Mouse (Mus musculus): Measurements from ENCODE around the gene Fam170b.

Gene Fam170b

GRCm38 (mm10) chr14:32833847-32834246 lies at the start of gene Fam170b:
Gene Fam170b (plus strand): TSS chr14:32833962.
- DNase-seq (ENCODE audit: low spot score in 2 of 2), result no peak

- no peak for DNase-seq (ENCODE audit: low spot score in 2 of 2)
Measured at GRCm38 (mm10) chr14:32784130-32784747, 49.5 kb upstream of the Fam170b start.

- no peak for DNase-seq (ENCODE audit: low spot score in 2 of 2)
Measured at GRCm38 (mm10) chr14:32784748-32785134, 49.0 kb upstream of the Fam170b start.

- DNase-seq (ENCODE audit: low spot score in 2 of 2), result no peak
Measured at GRCm38 (mm10) chr14:32785556-32786130, 48.1 kb upstream of the Fam170b start, which contains the start of gene Tmem273. Gene Tmem273 (plus strand): TSS chr14:32785963.

DNA sequence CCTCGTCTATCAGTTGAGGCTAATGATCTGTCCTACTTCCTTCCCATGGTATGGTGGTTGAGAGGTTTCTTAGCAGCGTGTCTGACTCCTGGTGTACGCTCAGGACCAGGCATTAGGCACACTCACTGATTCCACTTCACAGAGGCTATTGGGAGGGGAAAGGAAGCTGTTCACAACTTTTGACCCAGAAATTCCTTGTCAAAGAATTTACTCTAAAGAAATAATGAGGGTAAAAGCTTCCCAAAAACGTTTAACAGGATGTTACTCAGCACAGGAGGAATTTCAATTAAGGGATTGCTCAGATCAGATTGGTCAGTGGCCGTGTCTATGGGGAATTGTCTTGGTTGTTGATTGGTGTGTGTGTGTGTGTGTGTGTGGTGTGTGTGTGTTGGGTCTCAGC lies 46.1 kb upstream of the Fam170b start:
- no peak for DNase-seq (ENCODE audit: low spot score in 2 of 2)

DNA sequence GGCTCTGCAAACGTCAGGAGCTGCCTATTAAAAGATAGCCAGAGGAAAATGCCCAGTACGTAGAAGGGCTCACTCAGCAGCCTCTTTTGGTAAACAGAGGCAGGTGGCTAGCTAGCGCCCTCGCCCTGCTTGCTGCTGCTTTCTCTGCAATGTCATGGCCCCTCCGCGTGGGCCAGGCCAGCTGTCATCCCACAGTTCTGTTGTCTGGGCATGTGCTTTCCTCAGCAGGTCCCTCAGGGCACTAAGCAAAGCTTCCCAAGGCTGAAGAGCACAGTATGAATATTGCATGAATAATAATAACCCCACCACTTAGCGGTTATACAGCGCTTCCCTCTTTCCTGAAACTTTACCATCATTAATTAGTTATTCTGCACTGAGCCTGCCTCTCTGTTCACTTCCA lies 37.4 kb upstream of the Fam170b start:
- no peak for DNase-seq (ENCODE audit: low spot score in 2 of 2)

- DNase-seq (ENCODE audit: low spot score in 2 of 2), result no peak
Measured at GRCm38 (mm10) chr14:32797803-32798202, 36.0 kb upstream of the Fam170b start.

DNA sequence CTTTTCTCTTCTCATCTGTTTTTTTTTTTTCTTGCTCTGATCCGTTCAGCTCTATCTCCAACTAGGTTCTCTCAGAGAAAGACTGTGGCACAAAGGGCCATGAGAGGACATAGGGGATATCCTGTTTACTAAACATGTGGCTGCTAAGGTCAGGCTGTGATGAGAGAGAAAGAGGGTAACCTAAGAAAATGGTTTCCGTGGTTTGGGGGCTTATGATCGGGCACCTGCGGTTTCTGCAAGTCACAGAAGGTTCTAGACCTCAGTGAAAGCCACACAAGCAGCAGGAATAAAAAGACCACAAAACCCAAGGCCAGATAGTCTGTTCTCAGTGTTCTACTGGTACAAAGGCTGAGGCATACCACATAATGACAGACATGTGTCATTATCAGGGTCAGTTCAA lies 35.4 kb upstream of the Fam170b start:
- DNase-seq (ENCODE audit: low spot score in 2 of 2), result no peak

GRCm38 (mm10) chr14:32800048-32800447 lies 33.7 kb upstream of the Fam170b start:
- no peak for DNase-seq (ENCODE audit: low spot score in 2 of 2)

DNA sequence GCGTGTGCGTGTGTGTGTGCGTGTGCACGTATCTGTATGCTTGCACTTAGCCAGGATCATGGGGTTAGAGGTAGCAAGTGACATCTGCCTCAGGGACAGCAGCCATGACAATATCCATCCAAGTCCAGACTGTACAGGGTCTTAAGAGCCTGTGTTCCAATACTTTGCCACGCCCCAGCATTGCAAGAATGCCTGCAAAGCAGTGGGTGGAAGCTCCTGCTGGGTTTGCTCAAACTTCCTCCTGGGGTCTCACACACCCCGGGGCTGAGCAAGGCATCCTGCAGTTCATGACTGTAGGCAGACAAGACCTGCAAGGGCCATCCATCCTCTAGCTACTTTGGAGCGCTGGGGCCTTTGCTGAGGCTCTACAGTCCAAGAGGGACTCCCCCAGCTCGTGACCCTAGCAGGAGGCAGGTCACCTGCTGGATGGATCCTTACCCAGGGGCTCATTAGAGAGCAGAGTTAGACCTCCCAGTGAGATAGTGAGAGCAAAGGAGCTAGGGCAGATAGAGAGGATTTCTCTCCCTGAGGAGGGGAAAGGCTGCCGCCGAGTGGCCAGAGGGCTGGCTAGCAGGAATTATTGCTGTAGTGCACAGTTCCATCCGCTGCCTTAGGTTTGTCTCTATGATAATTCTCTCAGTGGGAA lies 32.6 kb upstream of the Fam170b start:
- no peak for DNase-seq (ENCODE audit: low spot score in 2 of 2)

- no peak for DNase-seq (ENCODE audit: low spot score in 2 of 2)
Measured at GRCm38 (mm10) chr14:32801662-32802024, 32.1 kb upstream of the Fam170b start.

DNA sequence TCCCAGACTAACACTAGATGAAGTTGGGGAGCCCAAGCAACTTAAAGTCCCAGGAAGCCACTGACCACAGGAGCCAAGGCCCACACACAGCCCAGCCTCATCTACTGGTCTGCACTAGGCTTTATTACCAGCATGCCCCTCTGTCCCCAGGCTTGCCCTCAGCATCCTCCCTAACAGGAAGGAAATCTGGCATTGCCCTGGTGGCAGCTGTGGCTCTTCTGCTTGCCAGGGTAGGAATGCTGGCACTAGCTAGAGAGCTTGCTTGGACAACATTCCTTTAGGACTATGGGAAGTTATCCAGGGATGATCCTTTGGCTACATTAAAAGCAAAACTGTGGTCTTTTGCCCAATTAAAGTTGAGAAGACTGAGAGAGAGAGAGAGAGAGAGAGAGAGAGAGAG lies 23.7 kb upstream of the Fam170b start:
- DNase-seq (ENCODE audit: low spot score in 2 of 2), result no peak

GRCm38 (mm10) chr14:32812429-32812828 lies 21.3 kb upstream of the Fam170b start:
- DNase-seq (ENCODE audit: low spot score in 2 of 2), result no peak

GRCm38 (mm10) chr14:32814961-32815360 lies 18.8 kb upstream of the Fam170b start:
- DNase-seq (ENCODE audit: low spot score in 2 of 2), result no peak

DNA sequence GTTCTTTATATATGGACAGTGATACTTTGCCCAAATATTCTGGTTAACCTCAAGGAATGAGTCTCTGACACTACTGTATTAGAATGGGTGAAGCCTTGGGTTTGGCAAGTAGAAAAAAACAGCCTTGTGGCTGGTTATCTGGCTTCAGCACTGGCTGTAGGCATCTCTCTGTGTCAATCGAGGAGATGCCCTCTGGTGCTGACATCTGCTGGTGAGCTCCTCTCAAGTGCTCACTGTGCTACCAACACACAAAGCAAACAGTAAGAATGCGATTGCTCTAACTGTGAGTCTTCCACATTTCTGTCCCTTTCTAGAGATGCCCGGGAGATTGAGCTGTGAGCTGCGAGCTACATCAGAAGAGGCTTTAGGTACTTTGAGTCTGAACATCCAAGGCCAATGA lies 17.2 kb upstream of the Fam170b start:
- DNase-seq (ENCODE audit: low spot score in 2 of 2), result no peak

DNA sequence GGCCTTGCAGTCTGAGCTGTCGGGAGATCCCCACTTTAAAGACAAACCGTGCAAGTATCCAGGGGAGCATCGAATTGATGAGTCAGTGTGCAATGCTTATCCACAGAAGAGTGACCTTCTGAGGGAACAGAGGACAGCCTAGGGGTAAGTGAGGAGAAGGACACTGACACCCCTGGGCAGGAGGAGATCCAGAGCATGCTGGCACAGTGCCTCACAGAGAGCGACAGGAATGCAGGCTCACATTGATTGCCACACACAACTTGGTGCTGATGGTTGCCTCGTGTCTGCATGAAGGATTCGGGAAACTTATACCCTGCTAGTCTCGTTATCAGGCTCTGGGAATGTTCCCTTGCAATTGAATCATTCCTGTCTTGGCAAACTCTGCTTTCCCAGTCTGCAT lies 16.5 kb upstream of the Fam170b start:
- DNase-seq (ENCODE audit: low spot score in 2 of 2), result no peak

DNA sequence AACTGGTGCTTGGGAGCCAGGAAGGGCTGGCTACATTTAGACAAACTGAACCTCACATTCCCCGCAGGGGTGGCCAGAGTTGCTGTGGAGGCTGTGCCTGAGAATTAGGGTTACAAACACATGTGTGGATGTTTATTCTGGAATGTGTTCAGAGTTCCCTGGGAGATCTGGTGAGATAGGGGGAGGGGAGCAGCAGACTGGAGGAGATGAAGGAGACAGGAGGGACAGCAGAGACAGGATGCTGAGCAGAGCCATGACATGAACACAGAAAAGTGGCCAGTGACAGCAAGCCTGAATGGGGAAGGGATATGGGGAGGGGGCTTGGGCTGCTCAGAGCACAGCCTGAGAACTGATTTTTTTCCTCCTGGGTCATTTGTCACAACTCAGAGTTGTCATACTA lies 14.5 kb upstream of the Fam170b start:
- DNase-seq (ENCODE audit: low spot score in 2 of 2), result no peak

- no peak for DNase-seq (ENCODE audit: low spot score in 2 of 2)
Measured at GRCm38 (mm10) chr14:32822812-32823211, 10.9 kb upstream of the Fam170b start.

- no peak for DNase-seq (ENCODE audit: low spot score in 2 of 2)
Measured at GRCm38 (mm10) chr14:32823861-32824260, 9.9 kb upstream of the Fam170b start.

DNA sequence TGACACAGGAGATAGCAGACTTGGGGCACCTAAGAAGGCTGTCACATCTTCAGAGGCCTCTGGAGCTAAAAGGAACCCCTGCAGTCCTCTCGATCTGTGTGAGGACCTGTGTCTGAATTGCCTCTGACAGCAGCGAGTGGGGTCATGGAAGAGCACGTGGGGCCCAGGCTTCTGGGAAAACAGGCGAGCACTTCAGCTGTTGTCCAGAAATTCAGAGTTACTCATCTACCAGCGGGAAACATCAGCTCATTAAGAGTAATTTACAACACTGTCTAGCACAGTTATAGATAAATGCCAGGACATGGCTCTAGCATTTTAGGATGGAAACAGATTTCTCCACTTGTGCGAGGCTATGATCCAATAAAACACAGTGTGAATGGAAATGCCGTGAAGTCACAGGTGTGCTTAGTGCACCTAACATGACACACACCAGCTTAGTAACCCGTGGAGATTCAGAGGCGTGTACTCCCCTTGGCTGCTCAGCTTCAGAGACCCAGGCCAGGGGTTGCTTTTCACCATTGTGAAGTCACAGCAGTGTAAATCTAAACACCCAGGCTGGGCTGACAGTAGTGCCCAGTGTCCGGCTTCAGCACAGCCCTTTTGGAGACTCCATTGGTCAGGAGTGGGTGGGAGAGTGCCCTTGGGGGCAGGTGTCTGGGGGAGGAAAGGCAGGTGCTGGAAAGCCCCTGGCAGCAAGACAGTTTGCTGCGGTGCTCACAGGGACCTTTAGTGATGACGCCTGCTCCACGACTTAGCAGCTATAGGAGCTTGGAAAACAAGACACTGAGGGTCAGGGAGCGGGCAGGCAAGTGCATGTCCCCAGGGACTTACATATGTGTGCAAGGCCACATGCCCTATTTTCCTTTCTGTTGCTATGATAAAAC lies 9.3 kb upstream of the Fam170b start:
- no peak for DNase-seq (ENCODE audit: low spot score in 2 of 2)

DNA sequence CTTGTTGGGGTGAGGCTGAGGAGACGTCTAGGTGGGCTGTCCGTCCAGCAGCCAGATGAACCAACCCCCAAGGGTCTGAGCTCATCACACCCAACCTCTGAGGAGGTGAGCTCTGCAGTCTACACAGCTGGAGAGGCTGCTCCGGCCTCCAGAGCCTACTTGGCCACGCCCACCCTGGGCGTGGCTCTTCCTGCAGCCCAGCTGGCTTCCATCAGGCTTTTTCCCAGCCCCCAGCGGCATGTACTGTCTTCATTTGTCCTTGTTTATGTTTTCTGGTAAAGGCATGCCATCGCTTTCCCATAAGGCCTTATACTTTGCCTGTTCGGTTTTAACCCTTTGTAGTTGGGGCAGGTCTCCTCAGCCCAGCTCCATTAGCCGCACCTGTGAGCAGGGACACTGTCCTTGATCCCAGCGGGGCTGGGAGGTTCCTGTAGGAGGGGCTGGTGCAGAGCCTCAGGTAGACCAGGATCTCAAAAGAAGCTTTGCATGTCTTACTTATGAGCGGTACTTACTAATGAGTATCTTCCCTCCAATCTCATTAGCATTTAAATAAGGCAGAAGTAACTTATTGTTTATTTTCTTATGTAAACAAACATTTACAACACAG lies 8.2 kb upstream of the Fam170b start:
- no peak for DNase-seq (ENCODE audit: low spot score in 2 of 2)

DNA sequence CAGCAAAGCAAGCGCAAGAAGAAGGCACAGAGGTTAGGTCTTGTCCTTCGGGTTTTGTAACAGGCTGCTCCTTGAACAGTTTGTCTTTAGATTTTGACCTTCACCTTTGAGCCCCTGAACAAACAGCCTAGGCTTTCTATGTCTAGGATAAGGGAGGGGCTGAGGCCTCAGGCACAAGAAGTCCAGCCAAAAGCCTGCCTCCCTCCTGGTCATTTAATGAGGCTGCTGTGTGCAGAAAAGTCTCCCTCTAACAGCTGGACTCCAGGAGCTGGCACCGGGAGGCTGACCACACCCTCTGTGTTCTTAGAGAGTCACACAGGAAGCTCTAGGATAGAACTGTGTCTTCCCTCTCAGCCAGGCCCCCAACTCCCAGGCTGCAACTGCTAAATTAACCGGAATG lies 6.6 kb upstream of the Fam170b start:
- DNase-seq (ENCODE audit: low spot score in 2 of 2), result no peak
